Mouse (Mus musculus) midbrain, embryonic 11.5 days (tissue): ENCODE results near the gene Fbxo42. TPM values are rescaled to one million over a fixed set of nuclear protein-coding genes. Genes with fewer than 3 reads are reported as not detected.

ENCODE experiments used
- ATAC-seq: fragments of 200-750 bp; cut with Nextera tagmentation; 2 replicates; pipeline ENCODE4 v1.8.0; 2017; ENCODE audit warnings: moderate TSS enrichment, moderate library complexity; ENCODE audit not compliant: low FRiP score
- DNase-seq: peaks from one replicate; pipeline ENCODE4 v3.0.0; 2015; ENCODE audit warnings: low spot score; ENCODE audit errors: missing footprints
- H3K27ac ChIP-seq: fragments of 300-500 bp; sonication (generic); 2 replicates; pipeline ENCODE4 v1.5.1; 2014; ENCODE audit warnings: low read depth, low read length
- H3K27me3 ChIP-seq: fragments of 300-500 bp; sonication (generic); 2 replicates; pipeline ENCODE4 v1.6.1; 2014; ENCODE audit warnings: mild to moderate bottlenecking, low read length, moderate library complexity, mixed read lengths; ENCODE audit not compliant: control insufficient read depth, insufficient read depth
- H3K36me3 ChIP-seq: fragments of 300-500 bp; sonication (generic); 2 replicates; pipeline ENCODE4 v1.6.1; 2014; ENCODE audit warnings: mild to moderate bottlenecking, low read length, moderate library complexity, mixed read lengths; ENCODE audit not compliant: control insufficient read depth, insufficient read depth
- H3K4me1 ChIP-seq: fragments of 300-500 bp; sonication (generic); 2 replicates; pipeline ENCODE4 v1.6.1; 2014; ENCODE audit warnings: low read length; ENCODE audit not compliant: control insufficient read depth, insufficient read depth
- H3K4me2 ChIP-seq: fragments of 300-500 bp; sonication (generic); 2 replicates; pipeline ENCODE4 v1.6.1; 2014; ENCODE audit warnings: mild to moderate bottlenecking, moderate library complexity
- H3K4me3 ChIP-seq: fragments of 300-500 bp; sonication (generic); 2 replicates; pipeline ENCODE4 v1.5.1; 2014; ENCODE audit warnings: low read depth, low read length
- H3K9ac ChIP-seq: fragments of 300-500 bp; sonication (generic); 2 replicates; pipeline ENCODE4 v1.6.1; 2014; ENCODE audit warnings: low read length
- H3K9me3 ChIP-seq: fragments of 300-500 bp; sonication (generic); 2 replicates; pipeline ENCODE4 v1.6.1; 2016; ENCODE audit warnings: low read length; ENCODE audit not compliant: control insufficient read depth
- WGBS: fragments of 180-500 bp; shearing (Covaris S2); extraction: QIAGEN DNeasy Blood & Tissue Kit; methylation state at CpG from one replicate; pipeline ENCODE4 v1.1.7; 2014; 5-methylcytosine and 5-hydroxymethylcytosine counted together
- polyA plus RNA-seq: library from polyadenylated mRNA; unstranded; fragments of >200 nt; fragmentation: Nextera tagmentation; extraction: Ambion mirVana; gene quantifications from 2 replicates; pipeline ENCODE4 v1.2.1, GENCODE M21; 2014

Fbxo42 gene
- polyA plus RNA-seq, 1 experiment from 2014 or later, result 22.4 TPM

DNA sequence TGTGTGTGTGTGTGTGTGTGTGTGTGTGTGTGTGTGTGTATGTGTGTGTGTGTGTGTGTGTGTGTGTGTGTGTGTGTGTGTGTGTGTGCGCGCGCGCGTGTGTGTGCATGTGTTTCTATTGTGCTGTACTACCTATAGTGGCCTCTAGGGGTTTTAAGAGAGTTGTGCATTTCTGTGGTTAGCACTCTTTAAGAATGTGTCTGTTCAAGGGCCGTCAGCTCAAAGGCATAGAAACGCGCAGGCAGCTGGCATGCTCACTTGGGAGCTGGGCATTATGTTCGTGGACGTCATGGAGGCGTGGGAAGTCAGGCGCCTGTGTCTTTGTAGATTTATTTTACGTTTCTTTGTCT is 49.9 kb downstream of the Fbxo42 start:
- Histone ChIP-seq H3K4me3 (no peak overlapping the region), H3K27ac (no peak overlapping the region), H3K9me3 (no peaks in the 10 kb centered on the region), H3K4me1 (no peaks in the 10 kb centered on the region), H3K36me3 (peaks cover 19% of the 10 kb centered on the region), H3K9ac (no peak overlapping the region), H3K27me3 (no peaks in the 10 kb centered on the region), H3K4me2 (no peak overlapping the region)
- no peak for ATAC-seq
- WGBS, result 93% methylated on average over 13 of the region's 13 CpGs
- no peak for DNase-seq

GRCm38 (mm10) chr4:141200906-141201305 is 53.2 kb downstream of the Fbxo42 start:
- Histone ChIP-seq H3K36me3 (peaks cover 19% of the 10 kb centered on the region), H3K27me3 (no peaks in the 10 kb centered on the region)
- no peak for ATAC-seq

GRCm38 (mm10) chr4:141202192-141202591 is 54.5 kb downstream of the Fbxo42 start:
- H3K4me2 ChIP-seq, result no peak overlapping the region
- no peak for DNase-seq
- no peak overlapping the region for H3K27ac ChIP-seq
- H3K27me3 ChIP-seq, result no peaks in the 10 kb centered on the region
- H3K36me3 ChIP-seq, result peaks cover 15% of the 10 kb centered on the region
- no peaks in the 10 kb centered on the region for H3K9me3 ChIP-seq
- no peak overlapping the region for H3K4me3 ChIP-seq
- no peak for ATAC-seq
- no peak overlapping the region for H3K9ac ChIP-seq
- H3K4me1 ChIP-seq, result no peaks in the 10 kb centered on the region
- WGBS, result 95% methylated on average over 6 of the region's 6 CpGs

More at GRCm38 (mm10) chr4:141200906-141201305, 53.2 kb downstream of the Fbxo42 start:
- no peak for DNase-seq
- WGBS, result 80% methylated on average over 11 of the region's 11 CpGs
- H3K27ac ChIP-seq, result no peak overlapping the region
- no peak overlapping the region for H3K9ac ChIP-seq
- no peak overlapping the region for H3K4me3 ChIP-seq
- H3K4me2 ChIP-seq, result no peak overlapping the region
- H3K4me1 ChIP-seq, result no peaks in the 10 kb centered on the region
- no peaks in the 10 kb centered on the region for H3K9me3 ChIP-seq

DNA sequence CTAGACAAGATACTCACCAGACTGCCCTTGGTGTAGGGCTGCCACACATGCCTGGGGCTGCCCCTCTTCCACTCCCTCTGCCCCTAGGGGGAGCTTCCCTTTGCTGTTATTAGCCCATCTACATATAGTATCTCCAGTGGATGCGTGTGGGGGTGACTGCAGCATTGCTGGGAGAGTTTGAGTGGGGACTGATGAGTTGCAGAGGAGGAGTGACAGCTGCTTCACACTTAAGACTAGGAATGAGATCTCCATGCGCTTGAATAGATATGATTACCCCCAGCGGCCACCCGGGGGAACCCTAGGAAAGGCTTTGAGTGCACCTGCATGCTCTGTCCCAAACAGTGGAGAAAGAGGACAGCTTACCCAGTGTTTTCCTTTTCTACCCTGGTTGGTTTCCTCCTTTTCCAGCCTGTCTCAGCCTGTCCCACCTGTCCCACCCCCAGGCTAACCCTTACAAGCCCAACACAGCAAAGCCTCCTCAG is 56.9 kb downstream of the Fbxo42 start:
- WGBS, result 74% methylated on average over 4 of the region's 4 CpGs
- Histone ChIP-seq H3K9me3 (no peaks in the 10 kb centered on the region), H3K27me3 (no peaks in the 10 kb centered on the region), H3K27ac (no peak overlapping the region; the same call in 1 of the 2 replicates), H3K4me3 (no peak overlapping the region), H3K4me2 (no peak overlapping the region), H3K4me1 (no peaks in the 10 kb centered on the region), H3K9ac (no peak overlapping the region), H3K36me3 (peaks cover 5% of the 10 kb centered on the region)
- DNase-seq, result no peak
- ATAC-seq, result no peak

- Histone ChIP-seq H3K4me1 (no peaks in the 10 kb centered on the region), H3K4me2 (no peak overlapping the region), H3K27ac (no peak overlapping the region), H3K9ac (no peak overlapping the region), H3K9me3 (no peaks in the 10 kb centered on the region), H3K4me3 (no peak overlapping the region), H3K36me3 (no peaks in the 10 kb centered on the region), H3K27me3 (no peaks in the 10 kb centered on the region)
- DNase-seq (no peak), ATAC-seq (no peak)
- 92% methylated on average over 5 of the region's 5 CpGs for WGBS
These were observed 59.4 kb downstream of the Fbxo42 start for GRCm38 (mm10) chr4:141207081-141207480.

DNA sequence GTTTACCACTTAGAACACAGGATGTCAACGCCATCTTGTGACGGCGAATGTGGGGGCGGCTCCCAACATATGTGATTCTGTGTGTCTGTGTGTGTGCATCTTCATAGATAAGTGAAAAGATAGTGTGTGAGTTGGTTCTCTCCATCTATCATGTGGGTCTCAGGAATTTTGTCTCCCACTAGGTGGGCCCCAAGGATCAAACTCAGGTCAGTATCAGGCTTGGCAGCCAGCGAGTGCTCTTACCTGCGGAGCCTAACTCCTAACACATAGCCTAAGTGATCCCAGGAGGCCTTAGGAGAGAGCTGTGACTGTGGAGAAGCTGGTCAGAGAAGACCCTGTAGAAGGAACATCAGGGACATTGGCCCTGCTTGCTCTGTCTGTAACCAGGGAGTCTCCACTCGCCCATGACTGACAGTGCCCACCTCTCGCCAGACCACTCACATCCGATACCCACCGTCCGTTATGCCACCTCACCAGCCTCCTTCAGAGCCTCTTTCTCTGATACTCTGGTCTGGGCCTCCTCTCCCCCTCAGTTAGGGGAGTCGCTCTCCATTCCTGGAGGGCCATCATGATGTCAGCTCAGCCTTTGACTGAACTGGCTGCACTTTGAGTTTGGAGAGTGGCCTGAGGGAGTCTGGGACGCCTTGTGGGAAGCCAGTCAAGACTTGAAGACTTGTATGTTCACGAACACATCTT is 63.0 kb downstream of the Fbxo42 start:
- H3K4me1 ChIP-seq, result peaks cover 8% of the 10 kb centered on the region
- peak overlapping the region; percentile 23 for H3K4me2 ChIP-seq
- no peaks in the 10 kb centered on the region for H3K27me3 ChIP-seq
- no peaks in the 10 kb centered on the region for H3K36me3 ChIP-seq
- no peak overlapping the region for H3K27ac ChIP-seq
- no peak overlapping the region for H3K9ac ChIP-seq
- peak overlapping the region; percentile 8; the same call in 1 of the 2 replicates for H3K4me3 ChIP-seq
- DNase-seq (no peak), ATAC-seq (no peak)
- WGBS, result 83% methylated on average over 14 of the region's 14 CpGs
- no peaks in the 10 kb centered on the region for H3K9me3 ChIP-seq

DNA sequence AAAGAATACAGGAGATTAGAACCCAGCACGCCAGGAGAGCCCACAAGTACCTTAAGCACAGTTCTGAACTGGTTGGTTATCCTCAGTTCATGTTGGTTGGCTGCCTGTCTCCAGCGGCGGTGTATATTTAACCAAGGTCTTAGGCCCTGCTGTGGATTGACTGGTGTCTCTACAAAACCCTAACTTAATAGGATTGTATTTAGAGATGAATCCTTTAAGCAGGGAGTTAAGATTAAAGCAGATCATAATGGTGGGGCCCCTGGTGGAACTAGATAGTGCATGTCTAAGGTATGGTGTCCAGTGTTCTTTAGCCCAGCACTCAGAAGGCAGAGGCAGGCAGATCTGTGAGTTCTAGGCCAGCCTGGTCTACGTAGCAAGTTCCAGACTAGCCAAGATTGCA is 63.9 kb downstream of the Fbxo42 start:
- no peak overlapping the region for H3K27ac ChIP-seq
- no peak overlapping the region for H3K4me2 ChIP-seq
- H3K36me3 ChIP-seq, result no peaks in the 10 kb centered on the region
- ATAC-seq, result no peak
- H3K4me3 ChIP-seq, result no peak overlapping the region
- 87% methylated on average over 4 of the region's 4 CpGs for WGBS
- H3K27me3 ChIP-seq, result no peaks in the 10 kb centered on the region
- no peak for DNase-seq
- no peaks in the 10 kb centered on the region for H3K9me3 ChIP-seq
- H3K4me1 ChIP-seq, result peaks cover 8% of the 10 kb centered on the region
- no peak overlapping the region for H3K9ac ChIP-seq

- H3K4me2 ChIP-seq, result no peak overlapping the region
- no peaks in the 10 kb centered on the region for H3K27me3 ChIP-seq
- peaks cover 8% of the 10 kb centered on the region for H3K4me1 ChIP-seq
- H3K36me3 ChIP-seq, result no peaks in the 10 kb centered on the region
- 79% methylated on average over 9 of the region's 9 CpGs for WGBS
- no peak overlapping the region for H3K27ac ChIP-seq
- no peak overlapping the region for H3K4me3 ChIP-seq
- H3K9ac ChIP-seq, result no peak overlapping the region
- H3K9me3 ChIP-seq, result no peaks in the 10 kb centered on the region
- DNase-seq (peak; percentile 86), ATAC-seq (no peak)
These were observed 65.2 kb downstream of the Fbxo42 start for GRCm38 (mm10) chr4:141212892-141213291.

GRCm38 (mm10) chr4:141213342-141213741 is 65.6 kb downstream of the Fbxo42 start:
- DNase-seq (peak; percentile 85), ATAC-seq (peak; percentile 36; the same call in 1 of the 2 replicates)
- H3K4me1 ChIP-seq, result peaks cover 8% of the 10 kb centered on the region
- peak overlapping the region; percentile 65; the same call in 1 of the 2 replicates for H3K9ac ChIP-seq
- no peaks in the 10 kb centered on the region for H3K27me3 ChIP-seq
- 33% methylated on average over 2 of the region's 2 CpGs for WGBS
- no peak overlapping the region; the same call in 1 of the 2 replicates for H3K27ac ChIP-seq
- no peaks in the 10 kb centered on the region for H3K9me3 ChIP-seq
- H3K4me3 ChIP-seq, result peak overlapping the region; percentile 45
- H3K4me2 ChIP-seq, result peak overlapping the region; percentile 89
- H3K36me3 ChIP-seq, result no peaks in the 10 kb centered on the region
